Mouse (Mus musculus): ENCODE data around the gene Heyl. TPM values are rescaled to one million over a fixed set of nuclear protein-coding genes. Genes with fewer than 3 reads are reported as not detected.

The Heyl gene
- total and polyA plus RNA-seq, 3 experiments: not detected

- Histone ChIP-seq H3K4me3 (ENCODE audit: control insufficient read depth in 1 of 2, insufficient read depth in 1 of 2, low read depth in 2 of 2, low read length in 2 of 2) (no peak overlapping the region), H3K27me3 (ENCODE audit: control insufficient read depth in 1 of 2, insufficient read depth in 2 of 2, low read length in 2 of 2) (peaks cover 12 to 15% of the 10 kb centered on the region in 2 experiments), H3K27ac (ENCODE audit: control insufficient read depth, low read depth, low read length) (no peak overlapping the region), H3K4me1 (ENCODE audit: control insufficient read depth in 1 of 2, insufficient read depth in 2 of 2, low read length in 2 of 2) (no peaks in the 10 kb centered on the region), H3K9ac (ENCODE audit: control insufficient read depth, low read depth, low read length, poor library complexity, severe bottlenecking) (no peak overlapping the region), H3K79me2 (ENCODE audit: control insufficient read depth, insufficient read depth, low read length, poor library complexity) (no peaks in the 10 kb centered on the region), H3K9me3 (replicated peaks; ENCODE audit: insufficient read depth, low read length) (no peaks in the 10 kb centered on the region), H3K36me3 (ENCODE audit: control insufficient read depth in 1 of 2, insufficient read depth in 2 of 2, low read length in 2 of 2) (no peaks in the 10 kb centered on the region)
- TF ChIP-seq CHD2 (IDR thresholded peaks at IDR 0.05; ENCODE audit: low read length) (no peak), POLR2AphosphoS5 (IDR thresholded peaks at IDR 0.05; ENCODE audit: borderline replicate concordance, low read depth, low read length) (no peak), ZC3H11A (IDR thresholded peaks at IDR 0.05; ENCODE audit: low read depth, low read length) (no peak), TAL1 (IDR thresholded peaks at IDR 0.05; ENCODE audit: low read length) (no peak), MAZ (IDR thresholded peaks at IDR 0.05; ENCODE audit: low read depth, low read length) (no peak), MAX (IDR thresholded peaks at IDR 0.05; ENCODE audit: low read length) (no peak)
- no peak for DNase-seq (ENCODE audit: low read depth, low spot score)
These were observed 12.9 kb downstream of the Heyl start for GRCm38 (mm10) chr4:123246221-123246620.

- DNase-seq (ENCODE audit: low read depth, low spot score): no peak
- Histone ChIP-seq H3K9me3 (replicated peaks; ENCODE audit: insufficient read depth, low read length) (no peaks in the 10 kb centered on the region), H3K4me1 (ENCODE audit: control insufficient read depth in 1 of 2, insufficient read depth in 2 of 2, low read length in 2 of 2) (no peaks in the 10 kb centered on the region), H3K36me3 (ENCODE audit: control insufficient read depth in 1 of 2, insufficient read depth in 2 of 2, low read length in 2 of 2) (no peaks in the 10 kb centered on the region), H3K79me2 (ENCODE audit: control insufficient read depth, insufficient read depth, low read length, poor library complexity) (no peaks in the 10 kb centered on the region), H3K27me3 (ENCODE audit: control insufficient read depth in 1 of 2, insufficient read depth in 2 of 2, low read length in 2 of 2) (peaks cover 12 to 15% of the 10 kb centered on the region in 2 experiments), H3K9ac (ENCODE audit: control insufficient read depth, low read depth, low read length, poor library complexity, severe bottlenecking) (no peak overlapping the region), H3K4me3 (ENCODE audit: control insufficient read depth in 1 of 2, insufficient read depth in 1 of 2, low read depth in 2 of 2, low read length in 2 of 2) (no peak overlapping the region), H3K27ac (ENCODE audit: control insufficient read depth, low read depth, low read length) (no peak overlapping the region)
- no peak for TF ChIP-seq GATA1 (IDR thresholded peaks at IDR 0.05; ENCODE audit: low read depth, low read length)
- no peak for TF ChIP-seq JUND (IDR thresholded peaks at IDR 0.05; ENCODE audit: low read depth, low read length)
- no peak for TF ChIP-seq MXI1 (IDR thresholded peaks at IDR 0.05; ENCODE audit: low read depth, low read length)
- no peak for TF ChIP-seq TAL1 (IDR thresholded peaks at IDR 0.05; ENCODE audit: low read length)
- no peak for TF ChIP-seq SMC3 (IDR thresholded peaks at IDR 0.05; ENCODE audit: low read depth, low read length)
- no peak for TF ChIP-seq POLR2AphosphoS5 (IDR thresholded peaks at IDR 0.05; ENCODE audit: borderline replicate concordance, low read depth, low read length)
- TF ChIP-seq SIN3A (IDR thresholded peaks at IDR 0.05; ENCODE audit: low read length): no peak
- TF ChIP-seq ETS1 (IDR thresholded peaks at IDR 0.05; ENCODE audit: low read depth, low read length): no peak
- TF ChIP-seq ZMIZ1 (IDR thresholded peaks at IDR 0.05; ENCODE audit: low read depth, low read length): no peak
- no peak for TF ChIP-seq MAX (IDR thresholded peaks at IDR 0.05; ENCODE audit: low read length)
- TF ChIP-seq POLR2A (IDR thresholded peaks at IDR 0.05; ENCODE audit: control insufficient read depth in 1 of 2, insufficient read depth in 1 of 2, low read depth in 1 of 2, low read length in 2 of 2, poor library complexity in 1 of 2): no peak
- TF ChIP-seq CHD2 (IDR thresholded peaks at IDR 0.05; ENCODE audit: low read length): no peak
These were observed 13.3 kb downstream of the Heyl start for GRCm38 (mm10) chr4:123246651-123247050.

GRCm38 (mm10) chr4:123247147-123247880, 14.0 kb downstream of the Heyl start:
- TF ChIP-seq UBTF (IDR thresholded peaks at IDR 0.05; ENCODE audit: borderline replicate concordance, insufficient read depth, low read depth, low read length) (no peak), ZMIZ1 (IDR thresholded peaks at IDR 0.05; ENCODE audit: low read depth, low read length) (no peak), MYB (IDR thresholded peaks at IDR 0.05; ENCODE audit: low read depth, low read length) (no peak), CHD2 (IDR thresholded peaks at IDR 0.05; ENCODE audit: low read length) (no peak), ZKSCAN1 (IDR thresholded peaks at IDR 0.05; ENCODE audit: low read depth, low read length) (no peak), ZNF384 (IDR thresholded peaks at IDR 0.05; ENCODE audit: low read depth, low read length) (no peak), POLR2A (IDR thresholded peaks at IDR 0.05; ENCODE audit: control insufficient read depth in 1 of 2, insufficient read depth in 1 of 2, low read depth in 1 of 2, low read length in 2 of 2, poor library complexity in 1 of 2) (no peak), RAD21 (IDR thresholded peaks at IDR 0.05; ENCODE audit: low read depth, low read length) (no peak), ZC3H11A (IDR thresholded peaks at IDR 0.05; ENCODE audit: low read depth, low read length) (no peak), GABPA (IDR thresholded peaks at IDR 0.05; ENCODE audit: low read depth, low read length) (no peak), POLR2AphosphoS5 (IDR thresholded peaks at IDR 0.05; ENCODE audit: borderline replicate concordance, low read depth, low read length) (no peak)
- no peaks in the 10 kb centered on the region for H3K36me3 ChIP-seq (ENCODE audit: control insufficient read depth in 1 of 2, insufficient read depth in 2 of 2, low read length in 2 of 2)
- H3K4me3 ChIP-seq (ENCODE audit: control insufficient read depth in 1 of 2, insufficient read depth in 1 of 2, low read depth in 2 of 2, low read length in 2 of 2): no peak overlapping the region
- H3K9me3 ChIP-seq (replicated peaks; ENCODE audit: insufficient read depth, low read length): no peaks in the 10 kb centered on the region
- H3K4me1 ChIP-seq (ENCODE audit: control insufficient read depth in 1 of 2, insufficient read depth in 2 of 2, low read length in 2 of 2): no peaks in the 10 kb centered on the region
- H3K79me2 ChIP-seq (ENCODE audit: control insufficient read depth, insufficient read depth, low read length, poor library complexity): no peaks in the 10 kb centered on the region
- H3K27ac ChIP-seq (ENCODE audit: control insufficient read depth, low read depth, low read length): no peak overlapping the region
- peaks cover 8 to 15% of the 10 kb centered on the region in 2 experiments for H3K27me3 ChIP-seq (ENCODE audit: control insufficient read depth in 1 of 2, insufficient read depth in 2 of 2, low read length in 2 of 2)
- no peak for DNase-seq (ENCODE audit: low read depth, low spot score)
- no peak overlapping the region for H3K9ac ChIP-seq (ENCODE audit: control insufficient read depth, low read depth, low read length, poor library complexity, severe bottlenecking)

Measured in MEL (cell line).